Mouse (Mus musculus): Measurements from ENCODE around the gene Tmem165. TPM values are rescaled to one million over a fixed set of nuclear protein-coding genes. Genes with fewer than 3 reads are reported as not detected.

The Tmem165 gene
- polyA plus RNA-seq, 1 experiment = 29.8 TPM

DNA sequence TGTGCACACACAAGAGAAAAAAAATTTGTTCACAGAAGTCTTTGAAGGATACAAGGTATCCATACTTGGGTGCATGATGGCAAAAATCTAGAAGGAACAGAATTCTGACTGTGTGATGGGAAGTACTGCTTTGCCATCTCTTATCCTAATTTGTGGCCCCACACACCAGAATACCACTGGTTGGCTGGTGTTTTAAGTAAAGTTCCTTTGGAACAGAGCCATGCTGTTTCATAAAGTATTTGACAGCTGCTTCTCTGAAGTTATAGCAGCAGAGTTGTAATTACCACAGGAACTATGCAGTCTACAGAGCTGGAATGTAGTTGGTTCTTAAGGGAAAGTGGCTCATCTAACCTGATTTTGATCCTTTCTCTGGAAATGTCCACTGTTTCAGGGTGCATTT lies 9.4 kb downstream of the Tmem165 start:
- no peak overlapping the region for H3K4me3 ChIP-seq (ENCODE audit: extremely low read depth, insufficient read depth, insufficient read length)

DNA sequence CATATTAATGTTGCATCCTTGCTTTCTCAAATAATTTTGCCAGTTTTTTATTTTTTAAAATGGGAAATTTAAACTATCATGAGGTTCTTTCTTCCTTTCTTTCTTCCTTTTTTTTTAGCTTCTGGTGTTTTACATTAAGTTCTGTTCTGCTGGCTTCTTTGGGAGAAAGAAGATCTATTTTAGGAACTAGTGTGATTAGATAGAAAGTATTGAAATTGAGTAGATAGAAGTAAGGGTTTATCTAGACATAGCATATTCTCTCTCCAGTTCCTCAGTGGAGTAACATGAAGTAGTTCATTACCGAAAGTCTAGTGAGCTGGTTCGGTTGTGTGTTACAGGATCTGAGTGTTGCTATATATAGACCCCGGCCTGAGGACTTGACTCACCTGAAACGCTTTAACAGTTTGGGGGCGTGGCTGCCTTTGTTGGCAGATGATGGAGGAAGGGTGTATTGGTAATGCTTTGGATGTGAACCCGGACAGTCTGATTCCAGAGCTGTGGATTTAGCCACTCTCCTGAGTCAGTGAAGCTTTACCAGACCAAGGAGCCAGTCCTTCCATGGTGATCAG lies 10.8 kb downstream of the Tmem165 start:
- no peaks in the 10 kb centered on the region; the same call in 1 of the 2 replicates for H3K4me1 ChIP-seq (ENCODE audit: control insufficient read depth, insufficient read depth, insufficient read length)
- H3K4me3 ChIP-seq (ENCODE audit: extremely low read depth, insufficient read depth, insufficient read length) = no peak overlapping the region
- TF ChIP-seq POLR2A (IDR thresholded peaks at IDR 0.05; ENCODE audit: low read depth, low read length) (no peak), CTCF (IDR thresholded peaks at IDR 0.05; ENCODE audit: extremely low read depth, insufficient read depth, insufficient read length, insufficient replicate concordance) (no peak)
- no peaks in the 10 kb centered on the region for H3K27me3 ChIP-seq (ENCODE audit: control insufficient read depth, insufficient read depth, low read length)
- WGBS = 75% methylated on average over 6 of the region's 6 CpGs
- no peak overlapping the region for H3K27ac ChIP-seq (ENCODE audit: insufficient read depth, low read length)
- H3K36me3 ChIP-seq (ENCODE audit: control insufficient read depth, insufficient read depth, low read length) = peaks cover 4% of the 10 kb centered on the region
- DNase-seq (ENCODE audit: low read depth in 1 of 2, low spot score in 2 of 2) = no peak

More for the DNA sequence above, 9.4 kb downstream of the Tmem165 start:
- no peak for TF ChIP-seq POLR2A (IDR thresholded peaks at IDR 0.05; ENCODE audit: low read depth, low read length)
- TF ChIP-seq CTCF (IDR thresholded peaks at IDR 0.05; ENCODE audit: extremely low read depth, insufficient read depth, insufficient read length, insufficient replicate concordance) = no peak
- no peak overlapping the region for H3K27ac ChIP-seq (ENCODE audit: insufficient read depth, low read length)
- no peak for DNase-seq (ENCODE audit: low read depth in 1 of 2, low spot score in 2 of 2)
- 0 out of 2 replicates have a peak, but pooled peaks cover 1% of the 10 kb centered on the region for H3K36me3 ChIP-seq (ENCODE audit: control insufficient read depth, insufficient read depth, low read length)
- H3K4me1 ChIP-seq (ENCODE audit: control insufficient read depth, insufficient read depth, insufficient read length) = no peaks in the 10 kb centered on the region; the same call in 1 of the 2 replicates
- no peaks in the 10 kb centered on the region for H3K27me3 ChIP-seq (ENCODE audit: control insufficient read depth, insufficient read depth, low read length)

DNA sequence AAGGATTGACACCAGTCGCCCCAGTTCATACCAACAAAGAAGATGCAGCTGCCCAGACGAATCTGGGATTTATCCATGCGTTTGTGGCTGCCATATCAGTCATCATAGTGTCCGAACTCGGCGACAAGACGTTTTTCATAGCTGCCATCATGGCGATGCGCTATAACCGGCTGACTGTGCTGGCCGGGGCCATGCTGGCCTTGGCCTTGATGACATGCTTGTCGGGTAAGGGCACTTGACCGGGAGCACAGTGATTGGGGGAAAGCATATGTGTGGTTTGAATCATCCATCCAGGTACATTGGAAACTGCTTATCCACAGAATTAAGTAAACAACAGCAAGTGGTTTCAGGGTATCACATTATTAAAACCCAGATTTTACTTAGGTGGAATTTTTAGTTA lies 15.7 kb downstream of the Tmem165 start:
- H3K4me3 ChIP-seq (ENCODE audit: extremely low read depth, insufficient read depth, insufficient read length) = no peak overlapping the region
- TF ChIP-seq POLR2A (IDR thresholded peaks at IDR 0.05; ENCODE audit: low read depth, low read length) (no peak), CTCF (IDR thresholded peaks at IDR 0.05; ENCODE audit: extremely low read depth, insufficient read depth, insufficient read length, insufficient replicate concordance) (no peak)
- H3K27me3 ChIP-seq (ENCODE audit: control insufficient read depth, insufficient read depth, low read length) = no peaks in the 10 kb centered on the region
- H3K4me1 ChIP-seq (ENCODE audit: control insufficient read depth, insufficient read depth, insufficient read length) = no peaks in the 10 kb centered on the region
- WGBS = 96% methylated on average over 13 of the region's 13 CpGs
- H3K36me3 ChIP-seq (ENCODE audit: control insufficient read depth, insufficient read depth, low read length) = peaks cover 12% of the 10 kb centered on the region
- H3K27ac ChIP-seq (ENCODE audit: insufficient read depth, low read length) = no peak overlapping the region
- no peak for DNase-seq (ENCODE audit: low read depth in 1 of 2, low spot score in 2 of 2)

DNA sequence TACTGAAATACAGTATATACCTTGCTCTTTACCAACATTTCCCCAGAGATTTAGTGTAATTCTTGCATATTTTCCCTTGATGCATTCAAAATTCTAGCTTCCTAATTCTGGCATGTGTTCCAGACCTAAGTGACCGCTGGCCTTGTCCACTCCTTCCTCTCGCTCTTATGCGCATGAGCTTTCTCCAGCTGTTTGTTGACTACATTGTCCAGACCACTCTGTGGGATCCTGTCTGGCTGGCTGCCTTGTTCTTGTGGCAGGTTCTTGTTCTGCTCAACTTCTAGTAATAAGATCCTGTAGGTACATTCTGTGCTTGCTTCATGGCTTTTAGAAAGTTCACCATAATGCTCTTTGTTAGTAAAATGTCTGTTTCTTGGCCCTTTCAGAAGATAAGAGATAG lies 19.5 kb downstream of the Tmem165 start:
- Histone ChIP-seq H3K4me1 (ENCODE audit: control insufficient read depth, insufficient read depth, insufficient read length) (no peaks in the 10 kb centered on the region), H3K27me3 (ENCODE audit: control insufficient read depth, insufficient read depth, low read length) (no peaks in the 10 kb centered on the region), H3K27ac (ENCODE audit: insufficient read depth, low read length) (no peak overlapping the region), H3K4me3 (ENCODE audit: extremely low read depth, insufficient read depth, insufficient read length) (no peak overlapping the region), H3K36me3 (ENCODE audit: control insufficient read depth, insufficient read depth, low read length) (peaks cover 28% of the 10 kb centered on the region)
- no peak for DNase-seq (ENCODE audit: low read depth in 1 of 2, low spot score in 2 of 2)
- WGBS = 92% methylated on average over 3 of the region's 3 CpGs
- TF ChIP-seq POLR2A (IDR thresholded peaks at IDR 0.05; ENCODE audit: low read depth, low read length) = no peak
- no peak for TF ChIP-seq CTCF (IDR thresholded peaks at IDR 0.05; ENCODE audit: extremely low read depth, insufficient read depth, insufficient read length, insufficient replicate concordance)

DNA sequence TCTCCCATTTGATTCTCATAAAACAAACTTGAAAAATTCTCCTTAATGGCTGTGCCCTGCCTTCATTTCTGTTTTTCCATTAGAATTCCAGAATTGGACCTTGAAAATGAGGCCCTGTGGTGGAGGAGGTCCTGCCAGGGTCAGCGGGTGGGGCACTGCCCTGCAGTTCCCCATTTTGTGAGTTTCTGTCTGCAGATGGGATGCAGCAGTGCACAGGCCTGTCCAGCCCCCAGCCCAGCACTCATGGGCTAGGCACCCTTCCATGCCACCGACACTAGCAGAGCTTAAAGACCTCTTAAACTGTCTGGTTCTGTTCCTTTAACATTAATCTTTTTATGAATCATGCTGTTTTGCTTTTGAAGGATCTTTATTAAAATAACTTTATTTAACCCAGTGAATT lies 22.2 kb downstream of the Tmem165 start:
- H3K36me3 ChIP-seq (ENCODE audit: control insufficient read depth, insufficient read depth, low read length) = peaks cover 27% of the 10 kb centered on the region
- 82% methylated on average over 2 of the region's 2 CpGs for WGBS
- TF ChIP-seq POLR2A (IDR thresholded peaks at IDR 0.05; ENCODE audit: low read depth, low read length) (no peak), CTCF (IDR thresholded peaks at IDR 0.05; ENCODE audit: extremely low read depth, insufficient read depth, insufficient read length, insufficient replicate concordance) (no peak)

DNA sequence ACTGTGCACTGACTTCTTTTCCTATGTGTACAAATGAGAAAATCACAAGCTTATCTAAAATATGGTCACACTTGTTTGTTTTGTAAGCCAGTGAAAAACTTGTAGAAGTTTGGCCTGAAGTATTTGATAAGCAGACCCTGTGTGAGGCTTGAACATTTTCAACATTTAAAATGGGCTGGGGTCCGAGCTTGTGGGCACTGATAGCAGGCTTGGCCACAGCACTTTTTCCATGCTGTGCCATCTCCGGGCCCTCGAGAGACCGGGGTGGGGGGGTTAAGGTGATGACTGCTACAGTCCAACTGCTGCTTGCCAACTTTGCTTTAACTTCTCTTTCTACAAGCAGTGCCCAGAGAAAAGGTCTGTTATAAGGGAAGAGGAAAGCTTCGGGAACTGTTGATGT lies 24.4 kb downstream of the Tmem165 start:
- Histone ChIP-seq H3K4me3 (ENCODE audit: extremely low read depth, insufficient read depth, insufficient read length) (no peak overlapping the region), H3K4me1 (ENCODE audit: control insufficient read depth, insufficient read depth, insufficient read length) (no peaks in the 10 kb centered on the region), H3K27me3 (ENCODE audit: control insufficient read depth, insufficient read depth, low read length) (no peaks in the 10 kb centered on the region), H3K36me3 (ENCODE audit: control insufficient read depth, insufficient read depth, low read length) (peaks cover 29% of the 10 kb centered on the region), H3K27ac (ENCODE audit: insufficient read depth, low read length) (no peak overlapping the region)
- no peak for DNase-seq (ENCODE audit: low read depth in 1 of 2, low spot score in 2 of 2)
- TF ChIP-seq CTCF (IDR thresholded peaks at IDR 0.05; ENCODE audit: extremely low read depth, insufficient read depth, insufficient read length, insufficient replicate concordance) (no peak), POLR2A (IDR thresholded peaks at IDR 0.05; ENCODE audit: low read depth, low read length) (no peak)
- WGBS = 93% methylated on average over 5 of the region's 5 CpGs

More for the DNA sequence above, 22.2 kb downstream of the Tmem165 start:
- no peaks in the 10 kb centered on the region for H3K4me1 ChIP-seq (ENCODE audit: control insufficient read depth, insufficient read depth, insufficient read length)
- no peak for DNase-seq (ENCODE audit: low read depth in 1 of 2, low spot score in 2 of 2)
- H3K27me3 ChIP-seq (ENCODE audit: control insufficient read depth, insufficient read depth, low read length) = no peaks in the 10 kb centered on the region
- H3K27ac ChIP-seq (ENCODE audit: insufficient read depth, low read length) = no peak overlapping the region
- H3K4me3 ChIP-seq (ENCODE audit: extremely low read depth, insufficient read depth, insufficient read length) = no peak overlapping the region

DNA sequence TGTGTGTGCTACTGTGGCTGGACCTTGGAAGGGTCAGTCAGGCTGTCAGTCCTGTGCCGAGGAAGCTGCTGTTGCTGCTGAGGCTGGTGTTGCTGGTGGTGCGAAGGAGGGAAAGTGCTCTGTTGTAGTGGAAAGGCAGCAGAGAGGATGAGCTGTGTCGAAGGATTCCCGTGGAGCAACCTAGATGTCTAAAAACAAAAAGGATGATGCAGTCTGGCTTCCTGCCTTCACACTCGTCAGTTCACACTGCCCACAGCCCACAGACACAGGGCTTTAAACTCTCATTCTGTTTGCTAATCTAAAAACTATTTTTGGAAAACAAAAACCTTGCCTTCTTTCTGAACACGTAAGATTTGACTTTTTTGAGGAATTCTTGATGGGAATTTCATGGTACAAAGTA lies 33.0 kb downstream of the Tmem165 start:
- Histone ChIP-seq H3K4me3 (ENCODE audit: extremely low read depth, insufficient read depth, insufficient read length) (no peak overlapping the region), H3K27ac (ENCODE audit: insufficient read depth, low read length) (no peak overlapping the region), H3K27me3 (ENCODE audit: control insufficient read depth, insufficient read depth, low read length) (no peaks in the 10 kb centered on the region), H3K4me1 (ENCODE audit: control insufficient read depth, insufficient read depth, insufficient read length) (0 out of 2 replicates have a peak, but pooled peaks cover 3% of the 10 kb centered on the region), H3K36me3 (ENCODE audit: control insufficient read depth, insufficient read depth, low read length) (peaks cover 7% of the 10 kb centered on the region)
- 81% methylated on average over 6 of the region's 6 CpGs for WGBS
- no peak for DNase-seq (ENCODE audit: low read depth in 1 of 2, low spot score in 2 of 2)
- TF ChIP-seq POLR2A (IDR thresholded peaks at IDR 0.05; ENCODE audit: low read depth, low read length) (no peak), CTCF (IDR thresholded peaks at IDR 0.05; ENCODE audit: extremely low read depth, insufficient read depth, insufficient read length, insufficient replicate concordance) (no peak)
